Mouse (Mus musculus) thymus, postnatal 10 days (tissue): ENCODE data around the gene Adam12.

ENCODE experiments used
- DNase-seq, 2 experiments: peaks; one replicate each; pipeline ENCODE4 v3.0.0; 2021; ENCODE audit warnings: low spot score in 2 of 2

Gene Adam12

DNA sequence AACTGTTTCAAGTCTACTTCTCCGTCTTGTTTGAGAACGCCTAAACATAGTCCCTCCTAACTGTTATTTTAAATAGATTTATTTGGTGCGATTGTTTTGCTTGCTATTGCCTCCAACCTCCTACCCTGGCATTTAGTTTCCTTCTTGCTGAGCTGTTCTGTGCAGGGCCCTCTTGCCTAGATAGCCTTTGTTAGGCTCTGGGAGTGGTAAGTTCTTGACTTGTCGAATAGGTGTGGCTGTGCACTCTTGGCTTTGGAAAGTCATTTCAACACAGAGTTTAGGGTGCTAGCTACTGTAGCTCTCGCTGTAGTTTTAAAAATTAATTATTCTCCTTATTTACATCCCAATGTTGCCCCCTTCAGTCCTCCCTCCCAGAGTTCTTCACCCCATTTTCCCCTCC lies 222.8 kb downstream of the Adam12 start:
- no peak for DNase-seq

DNA sequence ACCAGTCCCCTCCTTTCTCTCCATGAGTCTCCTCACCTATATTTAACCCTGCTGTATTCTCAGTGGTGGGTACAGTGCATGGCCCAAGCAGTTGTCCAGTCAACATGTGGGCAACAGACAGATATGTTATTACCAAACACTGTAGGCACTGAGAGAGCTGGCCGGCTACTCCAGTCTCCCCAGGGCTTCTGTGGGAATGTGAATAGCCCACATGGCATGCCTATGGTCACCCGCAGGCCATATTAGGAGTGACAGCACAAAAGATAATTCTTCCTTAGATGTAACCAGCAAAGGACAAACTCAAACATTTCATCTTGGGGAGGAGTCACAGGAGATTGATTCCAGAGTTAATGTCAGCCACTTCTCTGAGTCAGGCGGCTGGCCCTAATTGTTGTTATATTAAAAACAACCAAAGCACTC lies 224.0 kb downstream of the Adam12 start:
- DNase-seq: no peak

DNA sequence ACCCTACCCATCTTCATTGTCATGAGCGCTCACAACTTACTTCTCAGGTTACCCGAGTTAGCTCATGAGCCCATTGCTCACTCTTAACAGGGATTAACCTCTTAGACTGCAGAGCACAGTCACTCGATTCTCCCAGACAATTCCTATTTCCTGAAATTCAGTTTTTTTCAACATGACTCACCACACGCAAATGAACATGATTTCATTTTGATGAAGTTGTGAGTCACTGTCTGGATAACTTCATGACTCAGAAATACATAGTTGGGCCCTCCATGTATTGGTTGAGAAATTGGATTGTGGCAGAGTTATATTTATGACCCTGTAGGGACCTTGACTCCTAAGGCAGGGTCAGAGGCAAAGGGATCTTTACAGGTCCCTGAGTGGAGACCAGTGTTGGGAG lies 230.4 kb downstream of the Adam12 start:
- no peak for DNase-seq

DNA sequence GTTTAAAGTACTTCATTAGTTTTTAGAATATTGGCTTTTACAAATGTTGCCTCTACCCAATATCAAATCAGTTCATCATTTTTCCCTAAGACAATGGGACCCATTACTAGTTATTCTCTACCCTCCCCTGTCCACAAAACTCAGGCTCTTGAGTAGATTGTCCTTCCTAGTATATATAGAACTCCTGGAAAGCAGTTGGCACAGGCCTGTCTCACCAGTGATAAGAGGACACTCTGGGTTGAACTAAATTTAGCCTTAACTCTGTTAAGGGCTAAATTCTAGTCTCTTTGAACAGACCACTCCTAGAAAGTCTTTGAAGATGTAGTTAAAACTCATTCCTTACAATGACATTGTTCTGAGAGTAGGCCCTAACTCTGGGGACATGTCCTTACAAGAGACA lies 241.0 kb downstream of the Adam12 start:
- DNase-seq: no peak

DNA sequence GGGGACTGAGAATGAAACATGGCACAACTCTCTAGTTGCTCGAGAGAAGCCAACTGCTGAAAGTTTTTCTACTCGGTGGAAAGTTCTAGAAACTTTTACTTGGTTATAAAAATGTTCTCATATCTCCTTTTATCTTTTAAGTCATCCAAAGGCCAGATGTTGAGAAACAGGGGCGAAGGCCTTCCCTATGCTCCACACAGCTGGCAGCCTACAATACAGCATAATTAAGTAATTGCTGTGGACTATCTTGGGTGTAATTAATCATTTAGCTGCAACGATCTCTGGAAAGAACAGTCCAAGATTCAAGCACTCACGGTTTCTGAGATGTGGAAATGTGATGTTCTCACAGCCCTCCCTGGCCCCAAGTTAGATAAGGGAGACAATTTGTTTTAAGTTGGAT lies 243.6 kb downstream of the Adam12 start:
- no peak for DNase-seq

DNA sequence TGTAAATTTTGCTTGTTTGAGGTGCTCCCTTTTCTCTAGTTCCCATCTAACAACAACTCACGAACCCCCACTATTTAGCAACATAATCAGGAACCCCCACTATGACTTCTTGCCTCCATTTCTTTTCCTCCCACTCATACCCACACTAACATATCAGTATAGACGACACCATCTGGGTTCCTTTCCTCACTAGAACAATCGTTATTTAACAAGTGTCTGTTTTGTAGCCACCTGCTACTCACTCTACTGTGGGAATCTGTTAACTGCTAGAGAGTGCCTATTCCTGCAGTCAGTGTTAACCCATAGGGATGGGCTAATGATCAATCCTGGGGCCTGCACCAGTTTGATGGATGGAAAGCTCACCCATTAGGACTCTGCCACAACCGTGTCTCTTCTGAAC lies 245.7 kb downstream of the Adam12 start:
- DNase-seq: no peak

DNA sequence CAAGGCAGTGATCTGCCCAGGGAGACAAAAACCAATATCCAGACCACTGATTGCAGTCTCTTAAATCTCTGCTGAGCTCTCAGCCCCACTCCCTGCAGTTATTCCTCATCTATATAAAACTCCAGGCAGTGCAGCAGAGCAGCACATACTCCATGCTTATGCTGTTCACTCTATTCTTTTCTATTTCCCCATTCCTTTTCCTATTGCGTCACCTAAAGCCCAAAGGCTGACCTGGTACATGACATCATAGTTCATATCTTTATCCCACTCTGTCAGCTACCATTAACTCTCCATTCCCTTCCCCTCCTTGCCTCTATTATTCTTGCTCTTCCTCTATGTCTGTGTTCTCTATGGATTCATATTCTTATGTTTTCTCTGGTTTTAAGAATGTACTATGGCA lies 246.3 kb downstream of the Adam12 start:
- no peak for DNase-seq

DNA sequence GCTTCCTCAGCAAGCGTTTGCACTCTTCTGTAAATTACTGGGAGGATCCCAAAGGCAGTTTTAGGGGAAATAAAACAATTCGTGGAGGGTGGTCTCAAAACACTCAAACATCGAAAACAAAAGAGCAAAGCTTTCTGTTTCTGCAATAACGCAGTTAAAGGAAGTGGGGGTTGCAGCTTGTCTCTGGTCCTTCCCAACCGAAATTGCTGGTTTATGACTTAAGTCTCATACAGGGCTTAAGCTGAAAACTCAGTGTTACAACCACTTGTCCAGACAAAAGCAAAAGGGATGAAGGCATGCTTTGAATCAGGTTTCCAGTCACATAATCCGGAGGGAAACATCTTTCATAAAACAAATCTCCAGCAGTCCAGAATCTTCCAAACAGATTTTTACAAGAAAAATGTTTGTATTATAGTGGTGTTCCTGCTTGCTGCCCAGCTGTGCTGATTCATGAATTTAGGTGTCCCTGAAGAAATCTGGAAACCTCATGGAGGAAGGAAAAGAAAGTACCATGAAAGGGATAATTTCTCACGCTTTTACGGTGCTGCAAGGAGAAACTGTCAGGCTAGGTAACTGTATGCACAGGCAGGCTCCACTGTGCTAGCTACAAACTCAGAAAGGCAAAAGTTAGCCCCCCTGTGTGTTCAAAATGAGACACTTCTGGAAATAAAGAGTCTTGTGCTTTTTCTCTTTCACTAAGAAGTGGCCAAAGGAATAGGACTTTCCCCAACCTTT lies 255.4 kb downstream of the Adam12 start:
- no peak for DNase-seq

DNA sequence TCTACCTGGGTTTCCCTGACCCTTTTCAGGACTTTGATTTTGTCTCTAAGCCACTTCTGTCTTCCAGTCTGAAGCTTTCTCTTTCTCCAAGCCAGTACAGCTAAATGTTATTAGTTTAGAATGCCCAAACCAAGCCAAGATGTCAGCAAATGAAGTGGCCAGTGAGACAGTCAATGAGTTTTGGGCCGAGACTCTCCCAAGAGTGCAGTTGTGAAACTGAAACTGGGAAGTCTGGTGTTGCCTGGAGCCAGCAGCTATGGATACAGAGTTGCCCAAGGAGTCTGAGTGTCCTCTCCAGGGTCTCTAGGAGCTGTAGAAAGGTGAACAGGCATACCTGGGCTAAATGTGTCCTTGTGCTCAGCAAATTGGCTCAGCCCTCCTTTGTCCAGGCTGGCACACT lies 260.9 kb downstream of the Adam12 start:
- DNase-seq: no peak

DNA sequence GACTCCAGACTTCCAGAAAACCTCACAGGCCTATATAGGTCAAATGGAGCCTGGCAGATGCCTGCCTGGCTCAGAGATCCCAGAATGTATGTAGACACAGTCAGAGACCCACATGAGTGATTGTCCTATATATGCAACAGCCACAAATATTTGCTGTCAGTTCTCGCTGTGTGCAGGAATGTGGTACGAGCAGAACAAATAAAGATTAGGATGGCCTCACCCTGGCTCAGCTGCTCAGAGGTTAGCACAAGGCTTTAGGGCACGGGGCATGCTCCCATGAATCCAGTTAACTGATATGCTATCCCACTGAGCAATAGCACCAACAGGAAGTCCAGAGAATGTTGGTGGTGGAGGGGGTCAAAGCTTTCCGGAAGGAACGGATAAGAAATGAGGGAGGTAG lies 261.5 kb downstream of the Adam12 start:
- DNase-seq: no peak

DNA sequence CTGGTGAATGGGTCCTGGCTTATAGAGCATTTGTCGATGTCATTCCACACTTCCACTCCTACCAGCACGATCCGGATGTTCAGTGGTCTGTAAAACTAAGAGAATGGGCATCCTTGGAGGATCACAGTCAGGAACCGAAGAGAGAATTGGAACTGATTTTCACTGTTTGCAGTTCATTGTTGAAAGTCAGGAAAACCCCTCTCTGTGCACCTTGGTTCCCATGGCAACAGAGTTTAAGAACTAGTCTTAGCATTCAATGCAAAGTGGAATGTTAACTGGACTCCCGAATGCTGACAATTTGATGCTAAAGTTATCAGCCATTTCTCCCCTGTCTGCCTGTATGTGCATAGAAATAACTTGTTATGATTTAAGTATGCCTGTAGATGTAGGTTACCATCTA lies 264.0 kb downstream of the Adam12 start:
- DNase-seq: no peak

DNA sequence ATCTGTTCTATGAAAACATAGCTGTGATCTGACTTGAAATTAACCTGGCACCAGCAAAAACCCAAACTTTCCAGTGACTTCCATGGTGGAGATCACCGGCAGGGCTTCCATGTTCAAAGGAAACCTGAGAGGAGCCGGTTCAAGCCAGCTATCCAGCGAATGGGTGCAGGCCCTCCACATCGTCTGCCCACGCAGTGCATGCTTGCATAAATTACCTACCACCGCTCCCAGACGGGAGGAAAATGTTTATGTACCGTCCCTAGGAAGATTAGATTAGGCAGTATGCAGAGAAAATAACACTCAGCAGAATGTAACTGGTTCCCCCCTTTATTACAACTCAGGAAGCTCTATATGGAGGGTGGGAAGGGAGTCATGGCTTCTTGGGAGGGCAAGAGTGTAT lies 268.4 kb downstream of the Adam12 start:
- DNase-seq: no peak

DNA sequence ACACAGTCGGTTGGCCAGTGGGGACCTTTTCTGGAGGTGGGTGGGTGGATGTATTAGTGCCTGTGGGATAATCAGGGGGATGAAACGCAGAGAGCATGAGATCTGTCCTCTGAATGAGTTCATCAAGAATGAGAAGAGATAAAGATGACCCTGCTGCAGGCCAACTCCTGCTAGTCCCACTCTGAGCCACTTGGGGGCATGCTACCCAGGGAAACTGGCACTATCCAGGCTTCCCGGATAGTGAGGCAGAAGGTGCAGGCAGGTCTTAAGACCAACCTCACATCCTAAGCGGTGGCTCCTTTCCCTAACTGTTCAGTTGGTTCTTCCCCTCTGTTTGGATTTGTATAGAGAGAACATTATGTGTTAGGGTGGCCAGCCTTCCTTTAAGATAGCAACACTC lies 272.7 kb downstream of the Adam12 start:
- no peak for DNase-seq

DNA sequence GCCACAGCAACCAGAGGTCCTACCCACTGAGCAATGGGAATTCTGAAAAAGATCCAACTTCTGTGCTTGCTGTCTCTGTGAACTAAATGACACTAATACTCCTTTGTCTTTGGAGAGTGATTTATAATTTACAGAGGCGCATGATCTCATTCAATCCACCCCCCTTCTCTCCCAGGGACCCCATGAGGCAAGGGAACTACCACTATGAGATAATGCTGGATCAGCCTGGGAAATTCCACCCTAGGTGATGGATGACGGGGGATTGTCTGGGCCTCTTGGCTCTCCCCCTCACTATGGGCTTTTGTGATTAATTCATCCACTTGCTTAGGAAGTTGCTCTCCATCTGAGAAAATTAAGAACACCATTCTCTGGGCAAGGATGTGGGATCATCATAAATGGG lies 274.1 kb downstream of the Adam12 start:
- no peak for DNase-seq

DNA sequence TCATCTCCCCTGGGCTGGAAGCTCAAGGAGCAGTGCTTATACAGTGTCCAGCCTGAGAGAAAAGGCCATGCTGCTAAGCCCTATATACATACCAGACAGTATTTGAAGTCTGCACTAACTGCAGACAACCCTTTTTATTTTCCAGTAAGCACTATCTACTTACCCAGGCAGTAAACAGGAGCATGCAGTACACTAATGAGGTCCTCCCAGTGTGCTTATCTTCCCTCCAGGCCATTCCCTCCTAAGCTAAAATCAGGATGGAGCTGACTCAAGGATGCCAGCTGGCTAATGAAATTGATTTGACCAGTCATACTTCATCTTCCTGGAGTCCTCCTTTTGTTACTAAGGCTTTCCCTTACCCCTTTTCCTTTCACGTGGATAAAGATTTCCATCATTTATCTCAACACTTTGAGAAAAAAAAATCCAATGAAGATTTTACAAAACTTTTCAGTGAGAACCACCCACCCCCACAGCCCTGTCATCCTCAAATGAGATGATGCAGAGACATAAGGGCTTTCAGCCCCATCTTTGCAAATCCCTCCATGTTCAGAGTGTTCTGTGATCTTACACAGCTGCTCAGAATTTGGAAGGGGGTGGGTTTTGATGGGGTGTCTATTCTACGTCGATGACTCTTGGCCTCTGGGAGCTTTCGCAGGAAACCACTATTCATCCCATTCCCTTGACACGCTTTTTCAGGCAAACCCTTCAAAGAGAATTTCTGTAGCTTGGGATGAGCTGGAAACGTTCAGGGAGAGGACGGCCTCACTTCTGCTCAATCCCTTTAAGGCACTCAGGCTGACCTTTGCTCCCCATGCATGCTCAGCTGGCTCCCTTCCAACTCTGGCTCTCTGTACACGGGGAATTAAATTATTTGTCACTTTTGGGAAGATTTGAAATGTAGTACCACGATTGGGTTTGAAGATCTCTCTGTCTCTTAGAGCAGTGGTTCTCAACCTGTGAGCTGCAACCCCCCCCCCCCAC lies 277.5 kb downstream of the Adam12 start:
- no peak for DNase-seq

DNA sequence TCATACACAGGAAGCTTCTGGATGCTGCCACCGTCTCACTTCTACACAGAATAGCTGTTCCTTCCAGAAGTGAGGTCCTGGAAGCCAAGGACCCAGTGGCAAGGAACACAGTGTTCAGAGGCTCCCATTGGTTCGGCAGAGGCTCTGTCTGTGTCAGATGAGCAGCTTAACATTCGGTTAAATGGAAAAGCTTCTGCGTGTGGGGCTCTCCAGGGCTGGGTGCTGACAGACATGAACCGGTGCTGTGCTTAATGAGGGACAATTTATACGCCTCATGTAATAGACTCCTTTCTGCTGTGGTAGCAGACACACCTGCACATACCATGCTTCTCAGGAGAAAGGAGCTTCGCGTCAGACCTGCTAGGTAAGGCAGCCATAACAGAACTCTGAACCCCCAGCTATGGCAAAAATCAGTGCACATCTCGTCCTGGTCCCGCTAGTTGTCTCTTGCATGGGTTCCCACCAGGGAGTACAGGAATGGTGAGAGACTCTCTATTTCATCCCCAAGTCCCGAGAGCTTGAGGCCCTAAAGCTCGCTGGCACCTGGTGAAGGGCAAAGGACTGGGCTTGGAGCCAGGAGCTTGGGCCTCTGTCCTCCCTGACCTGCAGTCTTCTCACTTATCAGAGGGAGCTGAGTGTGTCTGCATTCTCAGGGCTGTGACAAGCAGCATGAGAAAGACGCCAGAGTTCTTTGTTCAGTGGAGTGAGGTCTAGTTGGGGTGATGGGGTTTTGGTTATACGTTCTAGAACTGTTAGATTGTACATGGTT lies 280.0 kb downstream of the Adam12 start:
- no peak for DNase-seq

DNA sequence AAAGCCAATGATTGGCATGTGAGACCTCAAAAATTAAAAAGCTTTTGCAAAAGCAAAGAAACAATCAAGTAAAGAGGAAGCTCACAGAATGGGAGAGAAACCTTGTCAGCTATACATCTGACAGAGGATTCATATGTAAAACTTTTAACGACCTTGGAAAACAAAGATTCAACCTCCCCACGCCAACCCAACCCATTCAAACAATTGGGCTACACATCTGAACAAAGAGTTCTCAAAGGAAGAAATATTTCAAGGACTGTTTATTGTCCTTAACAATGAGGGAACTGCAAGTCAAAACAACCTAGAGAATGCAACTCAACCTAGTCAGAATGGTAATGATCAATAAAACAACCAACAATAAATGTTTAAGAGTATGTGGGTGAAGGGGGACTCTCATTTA lies 284.6 kb downstream of the Adam12 start:
- DNase-seq: no peak

DNA sequence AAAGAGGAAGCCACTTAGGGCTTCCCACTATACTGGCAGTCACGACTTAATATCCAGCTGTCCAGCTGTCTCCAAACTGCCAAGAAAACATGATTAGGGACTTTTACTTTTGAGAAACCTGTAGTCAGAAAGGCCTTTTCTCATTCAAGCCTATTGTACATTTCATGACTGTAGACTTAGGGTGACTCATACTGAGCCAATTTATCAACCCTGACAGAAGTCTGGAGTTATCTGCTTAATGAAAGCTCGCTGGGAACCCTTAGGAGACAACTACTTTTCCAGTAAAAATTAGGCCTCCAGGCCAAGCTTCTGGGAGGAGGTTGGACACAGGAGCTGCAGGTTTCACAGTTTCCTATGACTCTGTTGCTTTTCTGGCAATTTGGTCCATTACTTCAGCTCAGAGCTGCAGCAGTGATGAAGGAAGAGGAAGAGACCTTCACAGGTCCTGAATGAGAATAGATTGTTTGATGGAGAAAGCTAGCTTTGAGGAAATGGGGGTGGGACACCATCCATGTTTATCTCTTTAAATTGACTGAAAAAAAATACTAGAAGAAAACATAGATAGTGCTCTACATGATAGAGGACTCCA lies 285.1 kb downstream of the Adam12 start:
- no peak for DNase-seq

DNA sequence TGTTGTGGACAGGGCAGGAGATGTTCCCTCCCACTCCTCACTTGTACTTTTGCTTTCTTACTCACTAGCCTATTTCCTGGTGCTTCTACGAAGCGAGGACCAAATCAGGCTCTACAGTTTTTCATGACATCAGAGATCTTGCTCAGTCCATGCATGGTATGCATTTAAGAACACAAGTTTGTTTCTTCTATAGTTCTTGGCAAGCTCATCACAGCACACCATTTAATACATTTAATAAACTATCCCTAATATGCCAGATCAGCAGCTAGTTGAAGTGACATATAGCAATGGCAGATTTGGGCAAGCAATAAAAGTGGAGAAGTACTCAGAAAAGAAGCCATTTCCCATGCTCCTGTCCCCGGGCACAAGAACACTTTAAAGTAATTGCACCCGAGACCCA lies 285.8 kb downstream of the Adam12 start:
- DNase-seq: no peak

DNA sequence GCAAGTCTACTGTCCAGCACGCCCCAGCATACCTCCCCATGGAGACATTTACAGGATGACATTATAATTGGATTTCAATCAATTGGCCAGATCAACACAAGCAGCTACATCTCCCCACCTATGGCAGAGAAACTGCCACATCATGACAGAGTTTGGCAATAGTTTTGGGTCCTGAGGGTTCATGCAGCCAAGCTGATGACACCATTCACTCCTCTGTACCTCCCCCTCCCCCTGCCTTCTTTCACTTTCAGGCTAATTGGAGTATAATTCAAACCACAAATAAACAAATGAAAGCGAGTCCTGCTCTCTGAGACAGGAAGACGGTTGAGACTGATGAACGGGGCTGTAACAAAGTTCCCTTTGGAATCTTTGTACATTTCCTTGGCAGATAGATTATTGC lies 291.5 kb downstream of the Adam12 start:
- no peak for DNase-seq

DNA sequence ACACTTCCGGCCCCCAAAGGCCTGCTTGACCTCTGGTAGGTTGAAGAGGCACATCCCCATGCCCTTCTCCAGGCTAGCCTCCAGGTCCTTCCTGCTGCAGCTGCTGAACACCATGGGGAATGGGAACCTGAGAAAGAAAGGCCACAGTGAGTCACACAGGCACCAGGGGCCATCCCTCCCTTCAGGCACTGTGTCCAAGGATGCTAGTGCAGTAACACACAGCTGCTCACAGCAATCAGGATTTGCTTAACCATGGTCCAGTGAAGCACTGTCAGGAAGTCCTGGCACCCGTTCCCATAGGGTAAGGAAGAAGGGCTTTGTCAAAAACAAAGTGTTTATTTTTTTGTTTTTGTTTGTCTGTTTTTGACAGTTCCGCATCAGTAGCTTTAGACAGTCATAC lies 294.5 kb downstream of the Adam12 start:
- no peak for DNase-seq

DNA sequence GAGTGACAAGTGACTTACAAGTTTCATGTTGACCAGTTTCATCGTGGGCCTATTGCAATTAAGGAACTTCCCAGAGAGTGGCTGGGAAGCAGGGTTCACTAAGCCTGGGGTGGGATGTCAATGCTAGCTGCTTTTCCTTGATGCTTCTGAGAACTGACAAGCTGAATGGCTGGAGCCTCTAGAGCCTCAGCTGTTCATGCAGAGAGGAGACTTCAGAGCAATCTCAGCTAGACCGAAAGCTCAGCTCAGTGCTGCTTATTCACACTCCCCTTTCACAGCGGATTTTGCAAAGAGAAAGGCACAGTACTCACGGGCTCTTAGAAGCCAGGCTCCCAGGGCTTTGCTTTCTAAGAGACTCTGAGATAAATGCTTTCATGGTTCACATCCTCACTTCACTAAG lies 295.6 kb downstream of the Adam12 start:
- no peak for DNase-seq
